Mouse (Mus musculus) olfactory bulb, adult 2 months (tissue): ENCODE results near the gene Tubgcp4. TPM values are rescaled to one million over a fixed set of nuclear protein-coding genes. Genes with fewer than 3 reads are reported as not detected.

Experiments
- H3K27ac ChIP-seq: fragments of 200-500 bp; 2 replicates; pipeline ENCODE4 v1.5.1; 2012; ENCODE audit warnings: low read depth, low read length; ENCODE audit not compliant: insufficient read depth
- H3K4me1 ChIP-seq: fragments of 200-500 bp; 2 replicates; pipeline ENCODE4 v1.6.1; 2012; ENCODE audit warnings: low read length; ENCODE audit not compliant: control insufficient read depth, insufficient read depth
- H3K4me3 ChIP-seq: fragments of 200-500 bp; 2 replicates; pipeline ENCODE4 v1.5.1; 2012; ENCODE audit warnings: mild to moderate bottlenecking, low read depth, low read length, moderate library complexity; ENCODE audit not compliant: insufficient read depth
- CTCF ChIP-seq: fragments of 200-500 bp; IDR thresholded peaks from 2 replicates; pipeline ENCODE4 v1.5.1; 2012; ENCODE audit warnings: low read depth, mild to moderate bottlenecking, low read length, moderate library complexity; ENCODE audit not compliant: insufficient read depth
- POLR2A ChIP-seq: fragments of 200-500 bp; IDR thresholded peaks from 2 replicates; pipeline ENCODE4 v1.6.1; 2012; ENCODE audit warnings: mild to moderate bottlenecking, low read depth, low read length, moderate library complexity; ENCODE audit not compliant: insufficient read depth
- WGBS: fragments of 180-500 bp; shearing (Covaris S2); methylation state at CpG from one replicate; pipeline ENCODE4 v1.1.7; 2018; 5-methylcytosine and 5-hydroxymethylcytosine counted together
- polyA plus RNA-seq: library from polyadenylated mRNA; stranded (reverse); fragments of >200 nt; gene quantifications from 2 replicates; pipeline ENCODE4 v1.2.4, GENCODE M21; 2012; ENCODE audit warnings: low replicate concordance; ENCODE audit not compliant: missing spikeins, insufficient read depth, insufficient read length

Tubgcp4 gene
- polyA plus RNA-seq, 1 experiment, result not detected

DNA sequence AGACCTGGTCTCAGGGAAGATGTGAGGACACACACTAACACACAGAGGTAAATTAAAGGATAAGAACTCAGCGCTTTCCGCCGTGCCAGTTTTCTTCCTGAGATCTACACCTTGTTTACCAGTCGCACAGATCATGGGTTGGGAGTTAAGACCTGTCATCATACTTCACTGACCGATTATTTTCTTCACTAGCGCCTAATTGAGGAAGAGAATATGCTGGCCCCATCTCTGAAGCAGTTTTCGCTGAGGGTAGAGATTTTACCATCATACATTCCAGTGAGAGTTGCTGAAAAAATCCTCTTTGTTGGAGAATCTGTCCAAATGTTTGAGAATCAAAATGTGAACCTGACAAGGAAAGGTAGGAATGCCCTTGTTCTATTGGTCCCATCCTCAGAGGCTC is 13.7 kb downstream of the Tubgcp4 start:
- Histone ChIP-seq H3K4me3 (no peak overlapping the region), H3K27ac (no peak overlapping the region), H3K4me1 (0 out of 2 replicates have a peak, but pooled peaks cover 2% of the 10 kb centered on the region)
- 97% methylated on average over 7 of the region's 7 CpGs for WGBS
- TF ChIP-seq POLR2A (no peak), CTCF (no peak)

DNA sequence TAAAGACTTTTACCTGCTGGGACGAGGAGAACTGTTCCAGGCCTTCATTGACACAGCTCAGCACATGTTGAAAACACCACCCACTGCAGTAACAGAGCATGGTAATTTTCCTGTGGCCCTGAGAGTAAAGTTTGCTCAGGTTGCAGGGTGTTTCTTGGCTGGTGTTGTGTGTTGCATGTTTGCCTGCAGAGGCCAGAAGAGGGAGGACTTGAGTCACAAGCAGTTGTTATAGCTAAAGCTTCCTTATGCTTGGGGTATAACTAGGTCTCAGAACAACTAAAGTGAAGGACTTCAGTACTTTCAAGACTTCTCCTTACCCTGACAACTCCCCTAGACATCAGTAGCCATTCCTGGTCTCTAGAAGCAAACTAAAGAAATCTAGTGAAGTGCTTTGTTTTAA is 18.1 kb downstream of the Tubgcp4 start:
- TF ChIP-seq CTCF, result no peak
- TF ChIP-seq POLR2A, result no peak
- no peak overlapping the region for H3K4me3 ChIP-seq
- no peak overlapping the region for H3K27ac ChIP-seq
- peaks cover 2% of the 10 kb centered on the region; the same call in 1 of the 2 replicates for H3K4me1 ChIP-seq
- WGBS, result 67% methylated on average over 1 of the region's 1 CpGs

DNA sequence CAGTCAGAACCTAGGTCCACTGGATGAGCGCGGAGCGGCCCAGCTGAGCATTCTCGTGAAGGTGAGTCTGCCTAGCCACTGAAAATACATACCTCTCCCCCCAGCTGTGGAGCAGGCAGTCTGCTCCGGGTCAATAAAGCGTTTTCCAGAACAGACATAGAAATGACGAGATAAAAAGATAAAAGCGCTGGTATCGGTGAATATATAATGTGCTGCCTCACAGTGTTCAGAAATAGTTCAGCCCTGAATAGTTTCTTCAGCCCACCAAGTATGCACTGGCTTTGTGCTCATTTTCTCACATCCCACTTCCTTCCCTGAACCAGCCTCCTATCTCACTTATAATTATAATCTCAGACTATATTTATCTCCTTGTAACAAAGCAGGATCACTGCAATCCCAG is 25.0 kb downstream of the Tubgcp4 start:
- H3K4me1 ChIP-seq, result peaks cover 9% of the 10 kb centered on the region
- no peak for TF ChIP-seq CTCF
- no peak for TF ChIP-seq POLR2A
- peak overlapping the region; percentile 71 for H3K27ac ChIP-seq
- WGBS, result 51% methylated on average over 9 of the region's 9 CpGs
- H3K4me3 ChIP-seq, result no peak overlapping the region

DNA sequence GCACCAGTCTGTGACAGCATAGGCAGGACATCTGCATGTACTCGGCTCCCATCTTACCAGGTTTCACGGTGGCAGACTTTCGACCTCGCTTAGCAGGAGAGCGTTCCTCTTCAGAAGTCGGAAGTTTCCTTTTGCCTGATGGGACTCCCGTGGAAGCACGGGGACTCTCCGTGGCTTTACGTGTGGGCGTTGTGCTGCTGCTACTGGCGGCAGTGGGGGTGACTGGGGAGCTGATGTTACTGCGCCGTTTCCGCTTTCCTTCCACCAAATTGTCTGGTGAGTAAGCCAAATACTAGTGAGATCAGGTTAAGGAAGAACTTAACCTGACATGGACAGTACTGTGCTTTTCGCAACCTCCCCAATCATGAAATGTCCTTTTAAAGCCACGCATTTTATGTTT is 33.8 kb downstream of the Tubgcp4 start:
- 68% methylated on average over 17 of the region's 17 CpGs for WGBS
- Histone ChIP-seq H3K4me3 (no peak overlapping the region), H3K27ac (no peak overlapping the region), H3K4me1 (peaks cover 6% of the 10 kb centered on the region)
- TF ChIP-seq CTCF (no peak), POLR2A (no peak)

DNA sequence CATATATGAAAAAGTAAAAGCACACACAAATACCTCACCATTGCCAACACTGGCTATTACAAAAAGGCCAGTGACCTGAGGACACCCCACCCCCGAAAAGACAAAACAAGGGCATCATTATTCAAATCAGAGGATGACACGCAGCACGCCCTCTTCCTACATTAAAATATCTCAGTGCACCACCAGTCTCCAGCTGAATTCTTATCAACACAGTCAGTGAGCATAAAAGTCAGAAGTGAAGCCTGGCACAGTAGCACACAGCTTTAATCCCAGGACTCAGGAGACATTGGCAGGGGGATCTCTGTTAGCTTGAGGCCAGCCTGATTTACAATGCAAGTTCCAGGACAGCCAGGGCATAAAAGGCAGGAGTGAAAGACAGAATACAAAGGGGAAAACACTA is 36.1 kb downstream of the Tubgcp4 start:
- no peak overlapping the region for H3K4me3 ChIP-seq
- 86% methylated on average over 3 of the region's 3 CpGs for WGBS
- no peak for TF ChIP-seq POLR2A
- TF ChIP-seq CTCF, result no peak

DNA sequence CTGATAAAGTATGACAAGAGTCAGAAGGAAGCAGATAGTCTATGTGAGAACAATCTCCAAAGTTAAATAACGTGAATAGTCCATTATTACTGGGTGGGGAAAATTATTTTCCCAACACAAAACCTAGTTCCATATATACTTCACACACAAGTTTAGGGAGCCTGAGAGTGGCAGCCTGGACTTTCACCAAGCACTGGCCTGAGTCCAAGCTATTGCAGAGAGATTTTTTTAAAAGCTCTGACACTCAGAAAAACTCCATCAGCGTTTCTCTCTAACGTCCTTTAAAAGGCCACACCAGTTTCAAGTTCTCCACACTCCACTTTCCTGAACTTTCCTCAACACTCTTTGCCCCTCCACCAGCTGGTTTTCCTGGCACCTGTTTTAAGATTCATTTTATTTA is 44.0 kb downstream of the Tubgcp4 start:
- TF ChIP-seq CTCF, result no peak
- TF ChIP-seq POLR2A, result no peak
- 40% methylated on average over 3 of the region's 3 CpGs for WGBS
- no peak overlapping the region for H3K27ac ChIP-seq
- no peak overlapping the region for H3K4me3 ChIP-seq
- H3K4me1 ChIP-seq, result peaks cover 8% of the 10 kb centered on the region

More for the DNA sequence above, 36.1 kb downstream of the Tubgcp4 start:
- peaks cover 3% of the 10 kb centered on the region for H3K4me1 ChIP-seq
- H3K27ac ChIP-seq, result no peak overlapping the region

DNA sequence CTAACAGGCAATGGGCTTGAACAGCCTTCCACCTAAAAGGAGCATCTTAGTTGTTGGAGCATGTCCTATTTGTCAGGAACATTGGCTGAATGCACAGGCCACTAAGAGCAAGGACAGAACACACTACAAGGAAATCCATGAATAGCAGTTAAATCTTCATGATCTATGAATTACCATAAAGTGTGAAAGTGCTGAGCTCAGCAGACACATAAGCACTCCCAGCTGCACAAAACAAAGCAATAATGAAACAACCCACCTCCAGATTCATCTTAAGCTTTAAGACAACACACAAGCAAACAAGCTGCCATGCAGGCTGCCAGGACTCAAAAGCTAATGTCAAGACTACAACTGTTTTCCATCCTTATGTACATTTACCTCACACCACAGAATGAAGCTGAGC is 48.7 kb downstream of the Tubgcp4 start:
- TF ChIP-seq CTCF, result no peak
- H3K27ac ChIP-seq, result no peak overlapping the region
- no peak overlapping the region for H3K4me3 ChIP-seq
- peaks cover 2% of the 10 kb centered on the region for H3K4me1 ChIP-seq

DNA sequence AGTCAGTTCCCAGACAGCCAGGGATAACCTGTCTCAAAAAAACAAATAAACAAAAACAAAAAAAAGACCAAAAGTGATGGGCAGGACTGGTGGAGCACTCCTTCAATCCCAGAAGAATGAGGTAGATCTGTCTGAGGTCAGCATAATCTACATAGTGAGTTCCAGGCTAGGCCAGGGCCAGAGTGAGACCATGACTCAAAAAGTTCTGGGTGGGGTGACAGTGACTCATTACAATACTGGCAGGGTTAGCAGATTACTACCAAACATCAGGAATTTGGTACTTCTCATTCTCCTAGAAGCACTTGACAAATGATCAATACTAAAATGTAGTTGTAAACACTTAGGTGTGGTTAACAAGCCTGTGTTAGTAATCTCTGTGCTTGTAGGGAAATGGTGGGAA is 49.5 kb downstream of the Tubgcp4 start:
- Histone ChIP-seq H3K4me1 (no peaks in the 10 kb centered on the region; the same call in 1 of the 2 replicates), H3K4me3 (no peak overlapping the region), H3K27ac (no peak overlapping the region)
- TF ChIP-seq POLR2A (no peak), CTCF (no peak)

DNA sequence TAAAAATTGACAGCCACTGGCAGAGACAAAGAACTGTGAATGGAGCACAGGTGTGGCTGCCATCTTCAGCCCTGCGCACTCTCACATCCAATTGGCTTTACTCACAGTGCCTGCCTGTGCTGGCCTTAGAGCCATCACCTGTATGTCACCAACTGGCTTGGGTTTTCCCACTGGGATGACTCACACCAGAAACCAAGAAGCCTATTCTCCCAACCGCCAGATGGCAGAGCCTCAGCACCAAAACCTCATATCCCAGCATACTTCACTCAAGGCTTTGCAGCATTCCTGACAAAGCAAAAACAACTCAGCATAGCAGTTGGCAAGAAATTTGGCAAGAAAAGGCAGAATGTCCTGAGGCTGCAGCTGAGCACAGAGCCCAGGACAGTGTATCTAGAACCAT is 52.6 kb downstream of the Tubgcp4 start:
- no peak overlapping the region for H3K27ac ChIP-seq
- H3K4me3 ChIP-seq, result no peak overlapping the region
- no peak for TF ChIP-seq POLR2A
- no peak for TF ChIP-seq CTCF
- WGBS, result 52% methylated on average over 2 of the region's 2 CpGs
- H3K4me1 ChIP-seq, result no peaks in the 10 kb centered on the region; the same call in 1 of the 2 replicates

DNA sequence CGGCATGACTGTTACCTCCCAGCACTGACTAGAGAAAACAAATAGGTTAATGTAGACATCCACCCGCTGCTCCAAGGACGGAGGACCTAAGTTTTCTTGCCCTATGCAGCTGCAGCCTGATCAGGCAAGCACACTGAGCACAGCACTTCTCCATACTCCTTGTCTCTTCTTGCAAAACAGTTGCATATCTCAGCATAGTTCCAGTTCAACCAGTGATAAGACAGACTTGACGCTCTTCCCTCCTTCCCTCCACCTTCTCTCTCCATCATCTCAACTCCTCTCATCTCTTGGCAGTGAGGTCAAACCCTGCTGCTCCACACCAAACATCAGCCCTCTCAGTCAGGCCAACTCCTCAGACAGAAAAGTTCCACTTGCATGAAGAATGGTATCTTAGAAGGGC is 57.7 kb downstream of the Tubgcp4 start:
- 72% methylated on average over 4 of the region's 4 CpGs for WGBS
- H3K4me3 ChIP-seq, result no peak overlapping the region
- no peaks in the 10 kb centered on the region; the same call in 1 of the 2 replicates for H3K4me1 ChIP-seq
- no peak overlapping the region for H3K27ac ChIP-seq
- TF ChIP-seq CTCF (no peak), POLR2A (no peak)
